Mouse (Mus musculus): Measurements from ENCODE around the gene Rtn1. TPM values are rescaled to one million over a fixed set of nuclear protein-coding genes. Genes with fewer than 3 reads are reported as not detected.

Gene Rtn1
- total RNA-seq, 2 experiments from 2014 or later = 29.8 to 52.9 TPM

- DNase-seq = no peak
These were observed 129.6 kb downstream of the Rtn1 start for GRCm38 (mm10) chr12:72279129-72279875.

GRCm38 (mm10) chr12:72273721-72274414, 135.0 kb downstream of the Rtn1 start:
- DNase-seq = no peak

GRCm38 (mm10) chr12:72267614-72268013, 141.2 kb downstream of the Rtn1 start:
- DNase-seq = no peak

- DNase-seq = no peak
These were observed 143.3 kb downstream of the Rtn1 start for GRCm38 (mm10) chr12:72265261-72266228.

GRCm38 (mm10) chr12:72263213-72264103, 145.4 kb downstream of the Rtn1 start:
- DNase-seq = no peak

- DNase-seq = no peak
These were observed 151.9 kb downstream of the Rtn1 start for GRCm38 (mm10) chr12:72257000-72257399.

GRCm38 (mm10) chr12:72253040-72253439, 155.8 kb downstream of the Rtn1 start:
- no peak for DNase-seq

GRCm38 (mm10) chr12:72251890-72252445, 156.9 kb downstream of the Rtn1 start:
- no peak for DNase-seq

GRCm38 (mm10) chr12:72244951-72245350, 163.9 kb downstream of the Rtn1 start:
- DNase-seq = no peak

- no peak for DNase-seq
These were observed 166.0 kb downstream of the Rtn1 start for GRCm38 (mm10) chr12:72242807-72243206.

- DNase-seq = no peak
These were observed 168.3 kb downstream of the Rtn1 start for GRCm38 (mm10) chr12:72240506-72240905.

GRCm38 (mm10) chr12:72239230-72239894, 169.5 kb downstream of the Rtn1 start:
- no peak for DNase-seq

- DNase-seq = no peak
These were observed 171.6 kb downstream of the Rtn1 start for GRCm38 (mm10) chr12:72237251-72237650.

- DNase-seq = peak; percentile 71
These were observed 172.3 kb downstream of the Rtn1 start for GRCm38 (mm10) chr12:72236564-72237011.

- DNase-seq = no peak
These were observed 173.1 kb downstream of the Rtn1 start for GRCm38 (mm10) chr12:72235621-72236351.

- DNase-seq = no peak
These were observed 173.9 kb downstream of the Rtn1 start for GRCm38 (mm10) chr12:72234966-72235365.

GRCm38 (mm10) chr12:72234151-72234550, 174.7 kb downstream of the Rtn1 start:
- no peak for DNase-seq

GRCm38 (mm10) chr12:72232826-72233790, 175.7 kb downstream of the Rtn1 start:
- no peak for DNase-seq

Measured in adrenal gland, postnatal 10 days (tissue).